Mouse (Mus musculus): ENCODE data around the gene Olfr1280.
"Not testable (repeated sequence)": the region's sequence is repeated elsewhere in the genome, so short reads cannot be mapped to it uniquely, and the experiment has no call there.

Olfr1280 gene

GRCm38 (mm10) chr2:111313717-111314116, at the start of gene Olfr1280:
Olfr1280 (plus strand) TSS chr2:111314017.
- no peak for DNase-seq

GRCm38 (mm10) chr2:111274006-111274405, 39.8 kb upstream of the Olfr1280 start, which contains the start of gene Olfr1277:
Olfr1277 (minus strand) TSS chr2:111274106.
- DNase-seq, result no peak

DNA sequence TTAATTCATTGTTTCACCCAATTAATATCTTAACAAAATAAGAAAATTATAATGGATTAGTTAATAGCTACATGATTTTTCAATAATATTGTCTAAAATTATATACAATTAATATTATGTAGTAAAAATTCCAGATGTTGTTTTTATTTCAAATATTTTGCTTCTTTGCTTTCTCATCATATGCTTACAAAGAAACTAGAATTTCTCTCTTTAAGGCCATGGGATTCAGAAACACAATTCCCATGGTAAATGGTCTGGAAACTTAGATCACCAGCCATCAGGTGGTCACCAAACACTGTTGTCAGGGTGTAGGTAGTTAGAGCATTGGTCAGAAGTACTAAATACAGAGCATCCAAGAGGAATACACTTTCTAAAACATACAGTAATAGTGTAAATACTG, 24.0 kb upstream of the Olfr1280 start, which contains the start of gene Olfr1278:
Olfr1278 (plus strand) TSS at position 301 of the 400 bp plus-strand sequence.
- no peak for DNase-seq

DNA sequence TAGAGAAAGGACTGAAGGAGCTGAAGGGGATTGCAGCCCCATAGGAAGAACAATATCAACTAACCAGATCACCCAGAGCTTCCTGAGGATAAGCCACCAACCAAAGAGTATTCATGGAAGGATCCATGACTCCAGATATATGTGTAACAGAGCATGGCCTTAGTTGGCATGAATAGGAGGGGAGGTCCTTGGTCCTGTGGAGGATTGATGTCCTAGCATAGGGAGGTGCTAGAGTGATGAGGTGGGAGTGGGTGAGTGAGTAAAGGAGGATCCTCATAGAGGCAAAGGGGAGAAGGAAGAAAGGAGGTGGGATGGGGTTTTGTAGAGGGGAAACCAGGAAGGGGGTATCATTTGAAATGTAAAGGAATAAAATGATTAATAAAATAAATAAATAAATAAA, 15.3 kb upstream of the Olfr1280 start:
- no peak for DNase-seq

DNA sequence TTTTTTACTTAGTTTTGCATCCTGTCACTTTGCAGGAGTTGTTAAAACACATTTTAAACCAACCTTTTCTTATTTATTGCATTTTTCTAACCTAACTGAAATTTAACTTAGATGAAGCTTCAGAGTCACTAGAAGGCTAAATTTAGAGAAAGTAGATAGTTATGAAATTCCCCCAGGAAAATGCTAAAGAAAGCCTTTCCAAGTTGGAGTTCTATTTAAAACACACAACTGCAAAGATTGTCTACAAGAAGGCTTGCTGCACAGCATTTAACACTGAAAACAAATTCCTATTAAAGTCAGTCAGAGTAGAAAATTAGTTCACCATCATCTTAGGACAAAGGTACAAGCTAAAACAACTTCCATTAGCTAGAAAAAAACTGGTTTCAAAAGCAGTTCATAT, 13.4 kb upstream of the Olfr1280 start, which contains the start of gene Olfr1279:
Olfr1279 (plus strand) TSS at position 262 of the 400 bp plus-strand sequence.
- no peak for DNase-seq

DNA sequence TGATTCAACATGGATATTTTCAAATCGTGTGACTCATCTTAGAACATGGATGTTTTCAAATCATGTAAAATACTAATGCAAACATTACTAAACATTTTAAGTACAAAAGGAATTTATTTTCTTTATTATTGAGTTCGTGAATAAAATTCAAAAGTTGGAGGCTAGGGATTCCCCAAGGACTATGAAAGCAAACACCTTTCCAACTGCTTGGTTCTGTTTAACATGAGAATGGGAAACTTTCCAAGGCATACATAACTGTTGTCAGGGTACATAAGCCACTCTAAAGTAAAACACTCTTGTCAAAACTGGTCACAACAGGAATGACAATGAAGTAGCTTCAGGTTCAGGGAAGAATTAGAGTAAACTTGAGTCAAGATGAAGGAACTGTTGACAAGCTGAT, 12.4 kb downstream of the Olfr1280 start, which contains the start of gene Olfr1281:
Olfr1281 (plus strand) TSS at position 301 of the 400 bp plus-strand sequence.
- no peak for DNase-seq

GRCm38 (mm10) chr2:111333721-111334120, 19.9 kb downstream of the Olfr1280 start:
- DNase-seq, result not testable (repeated sequence)

GRCm38 (mm10) chr2:111335976-111336375, 22.2 kb downstream of the Olfr1280 start, which contains the start of gene Olfr1282:
Olfr1282 (minus strand) TSS chr2:111336076.
- no peak for DNase-seq

DNA sequence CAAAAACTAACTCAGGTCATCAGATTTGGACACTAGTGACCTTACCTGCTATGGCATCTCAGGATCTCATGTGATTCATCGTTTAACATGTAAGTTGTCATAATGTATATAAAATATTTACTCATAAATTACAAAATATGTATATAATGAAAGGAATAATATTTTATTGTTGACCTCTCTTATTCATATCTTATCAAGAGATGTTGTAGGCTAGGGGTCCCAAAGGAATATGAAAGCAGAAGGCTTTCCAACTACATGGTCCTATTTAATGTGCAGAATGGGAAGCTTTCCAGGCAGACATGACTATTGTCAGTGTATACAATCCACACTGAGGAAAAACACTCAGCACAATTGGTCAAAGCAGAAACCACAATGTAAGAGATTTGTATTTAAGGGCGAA, 52.7 kb downstream of the Olfr1280 start, which contains the start of gene Olfr1283:
Olfr1283 (plus strand) TSS at position 301 of the 400 bp plus-strand sequence.
- DNase-seq, result no peak

- no peak for DNase-seq
These were observed 61.4 kb downstream of the Olfr1280 start, which contains the start of gene Olfr1284 for GRCm38 (mm10) chr2:111375222-111375621. Olfr1284 (plus strand) TSS chr2:111375522.
